Mouse (Mus musculus) neural tube, embryonic 12.5 days (tissue): Measurements from ENCODE around the gene Oip5. TPM values are rescaled to one million over a fixed set of nuclear protein-coding genes. Genes with fewer than 3 reads are reported as not detected.
"Not testable (repeated sequence)": the region's sequence is repeated elsewhere in the genome, so short reads cannot be mapped to it uniquely, and the experiment has no call there.

ENCODE experiments used
- ATAC-seq: fragments of 200-750 bp; cut with Nextera tagmentation; 2 replicates; pipeline ENCODE4 v1.8.0; 2017; ENCODE audit warnings: low read depth, mild to moderate bottlenecking, moderate TSS enrichment, moderate library complexity; ENCODE audit not compliant: low FRiP score
- H3K27ac ChIP-seq: fragments of 300-500 bp; sonication (generic); 2 replicates; pipeline ENCODE4 v1.5.1; 2016
- H3K27me3 ChIP-seq: fragments of 300-500 bp; sonication (generic); replicated peaks from 2 replicates; pipeline ENCODE4 v1.6.1; 2016; ENCODE audit warnings: mild to moderate bottlenecking
- H3K36me3 ChIP-seq: fragments of 300-500 bp; sonication (generic); 2 replicates; pipeline ENCODE4 v1.6.1; 2016; ENCODE audit warnings: mild to moderate bottlenecking
- H3K4me1 ChIP-seq: fragments of 300-500 bp; sonication (generic); 2 replicates; pipeline ENCODE4 v1.6.1; 2016
- H3K4me2 ChIP-seq: fragments of 300-500 bp; sonication (generic); replicated peaks from 2 replicates; pipeline ENCODE4 v1.6.1; 2016; ENCODE audit warnings: mild to moderate bottlenecking
- H3K4me3 ChIP-seq: fragments of 300-500 bp; sonication (generic); 2 replicates; pipeline ENCODE4 v1.5.1; 2016
- H3K9ac ChIP-seq: fragments of 300-500 bp; sonication (generic); 2 replicates; pipeline ENCODE4 v1.6.1; 2016; ENCODE audit warnings: mild to moderate bottlenecking
- H3K9me3 ChIP-seq: fragments of 300-500 bp; sonication (generic); 2 replicates; pipeline ENCODE4 v1.6.1; 2016; ENCODE audit warnings: mild to moderate bottlenecking
- WGBS: fragments of 180-500 bp; shearing (Covaris S2); methylation state at CpG from one replicate; pipeline ENCODE4 v1.1.7; 2016; 5-methylcytosine and 5-hydroxymethylcytosine counted together
- polyA plus RNA-seq: library from polyadenylated mRNA; unstranded; fragments of >200 nt; fragmentation: Nextera tagmentation; extraction: Ambion mirVana; gene quantifications from 2 replicates; pipeline ENCODE4 v1.2.1, GENCODE M21; 2016

Oip5 gene
- polyA plus RNA-seq: 19.4 and 19.9 TPM in 2 replicates

GRCm38 (mm10) chr2:119618199-119618982 lies at the start of gene Oip5, which contains the start of gene Nusap1:
Gene Oip5 (minus strand): TSS chr2:119618469.
Gene Nusap1 (plus strand): TSS chr2:119618298.
- no peaks in the 10 kb centered on the region for H3K9me3 ChIP-seq
- H3K4me2 ChIP-seq: peak within 1 kb of the TSS; percentile 87
- under 1% methylated on average over 55 of the region's 55 CpGs for WGBS
- H3K9ac ChIP-seq: peak within 1 kb of the TSS; percentile 58
- no peaks in the 10 kb centered on the region for H3K36me3 ChIP-seq
- H3K4me3 ChIP-seq: peak within 1 kb of the TSS; percentile 72
- H3K27me3 ChIP-seq: no peaks in the 10 kb centered on the region
- H3K4me1 ChIP-seq: peaks cover 23% of the 10 kb centered on the region
- H3K27ac ChIP-seq: no peak within 1 kb of the TSS
- peak; percentile 100 for ATAC-seq

DNA sequence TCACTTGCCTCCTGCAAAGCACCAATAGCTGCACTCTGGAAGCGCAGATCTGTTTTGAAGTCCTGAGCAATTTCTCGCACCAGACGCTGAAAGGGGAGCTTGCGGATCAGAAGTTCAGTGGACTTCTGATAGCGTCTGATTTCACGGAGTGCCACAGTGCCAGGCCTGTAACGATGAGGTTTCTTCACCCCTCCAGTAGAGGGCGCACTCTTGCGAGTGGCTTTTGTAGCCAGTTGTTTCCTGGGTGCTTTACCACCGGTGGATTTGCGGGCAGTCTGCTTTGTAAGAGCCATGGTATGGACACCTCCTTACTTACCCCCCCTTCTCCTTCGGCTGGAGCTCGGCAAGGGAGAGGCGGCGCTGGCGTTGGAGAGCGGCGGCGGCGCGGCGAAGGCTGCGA lies 47.5 kb upstream of the Oip5 start:
- not testable (repeated sequence) for H3K4me1 ChIP-seq, H3K36me3 ChIP-seq, H3K4me3 ChIP-seq, H3K27me3 ChIP-seq, H3K9ac ChIP-seq, H3K4me2 ChIP-seq, H3K27ac ChIP-seq, ATAC-seq, H3K9me3 ChIP-seq
- 74% methylated on average over 20 of the region's 23 CpGs for WGBS

- Histone ChIP-seq H3K9me3 (no peaks in the 10 kb centered on the region), H3K36me3 (peaks cover 18% of the 10 kb centered on the region), H3K4me1 (peaks cover 3% of the 10 kb centered on the region), H3K4me2 (peak within 1 kb of the TSS; percentile 77), H3K9ac (peak within 1 kb of the TSS; percentile 74), H3K27me3 (no peaks in the 10 kb centered on the region), H3K27ac (no peak within 1 kb of the TSS), H3K4me3 (peak within 1 kb of the TSS; percentile 72)
- ATAC-seq: 0 out of 2 replicates have a peak, but pooled peaks have one; percentile 37
- 2% methylated on average over 44 of the region's 44 CpGs for WGBS
Observed at GRCm38 (mm10) chr2:119662220-119663182, 44.2 kb upstream of the Oip5 start, which contains the start of gene Ndufaf1. Gene Ndufaf1 (minus strand): TSS chr2:119662827.

DNA sequence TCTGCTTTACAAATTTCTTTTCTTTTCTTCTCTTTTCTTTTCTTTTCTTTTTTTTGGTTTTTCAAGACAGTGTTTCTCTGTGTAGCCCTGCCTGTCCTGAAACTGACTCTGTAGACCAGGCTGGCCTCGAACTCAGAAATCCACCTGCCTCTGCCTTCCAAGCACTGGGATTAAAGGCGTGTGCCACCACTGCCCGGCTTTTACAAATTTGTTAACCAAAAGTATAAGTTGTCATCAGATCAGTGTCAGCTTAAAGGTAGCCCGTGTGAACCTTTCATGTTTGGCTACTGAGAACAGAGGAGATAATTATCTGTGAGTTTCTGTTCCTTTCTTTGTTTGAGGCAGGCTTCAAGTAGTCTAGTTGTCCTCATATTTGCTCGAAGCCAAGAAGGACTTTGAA lies 26.0 kb upstream of the Oip5 start:
- no peaks in the 10 kb centered on the region for H3K9me3 ChIP-seq
- H3K4me3 ChIP-seq: no peak overlapping the region
- H3K9ac ChIP-seq: no peak overlapping the region
- no peaks in the 10 kb centered on the region for H3K4me1 ChIP-seq
- ATAC-seq: no peak
- H3K36me3 ChIP-seq: peaks cover 59% of the 10 kb centered on the region
- H3K27ac ChIP-seq: no peak overlapping the region
- WGBS: 95% methylated on average over 5 of the region's 5 CpGs
- H3K4me2 ChIP-seq: no peak overlapping the region
- H3K27me3 ChIP-seq: no peaks in the 10 kb centered on the region

- WGBS: 96% methylated on average over 5 of the region's 5 CpGs
Observed at GRCm38 (mm10) chr2:119641214-119641912, 23.1 kb upstream of the Oip5 start.

GRCm38 (mm10) chr2:119636781-119637180 lies 18.5 kb upstream of the Oip5 start:
- Histone ChIP-seq H3K27ac (no peak overlapping the region), H3K27me3 (no peaks in the 10 kb centered on the region), H3K4me2 (no peak overlapping the region), H3K9me3 (no peaks in the 10 kb centered on the region), H3K4me1 (no peaks in the 10 kb centered on the region), H3K9ac (no peak overlapping the region), H3K4me3 (no peak overlapping the region), H3K36me3 (peaks cover 69% of the 10 kb centered on the region)
- 84% methylated on average over 1 of the region's 1 CpGs for WGBS
- no peak for ATAC-seq

More at GRCm38 (mm10) chr2:119641214-119641912, 23.1 kb upstream of the Oip5 start:
- Histone ChIP-seq H3K27me3 (no peaks in the 10 kb centered on the region), H3K4me3 (no peak overlapping the region), H3K27ac (no peak overlapping the region), H3K9me3 (no peaks in the 10 kb centered on the region), H3K9ac (no peak overlapping the region), H3K36me3 (peaks cover 61% of the 10 kb centered on the region), H3K4me1 (no peaks in the 10 kb centered on the region), H3K4me2 (no peak overlapping the region)
- no peak for ATAC-seq

DNA sequence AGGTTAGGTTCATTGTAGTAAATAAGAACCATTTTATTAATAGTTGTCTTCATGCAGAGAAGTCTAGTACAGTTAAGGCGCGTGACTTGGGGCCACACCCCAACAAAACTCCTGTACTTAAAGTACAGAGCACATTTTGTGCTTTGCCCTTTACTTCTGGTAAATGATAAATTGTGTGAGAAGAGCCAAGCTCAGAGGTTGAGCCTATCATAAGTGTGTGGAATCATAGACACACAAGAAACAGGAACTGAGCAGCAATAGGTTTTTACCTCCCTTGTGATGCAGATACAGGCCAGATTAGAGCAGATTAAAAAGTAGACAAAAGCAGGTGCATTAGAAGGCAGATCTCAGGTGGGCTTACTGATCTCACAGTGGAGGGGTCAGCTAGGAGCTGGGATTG lies 3.0 kb upstream of the Oip5 start:
- no peak for ATAC-seq
- Histone ChIP-seq H3K27ac (no peak overlapping the region), H3K27me3 (no peaks in the 10 kb centered on the region), H3K36me3 (peaks cover 7% of the 10 kb centered on the region), H3K4me3 (no peak overlapping the region), H3K4me2 (peak overlapping the region; percentile 14; the same call in 1 of the 2 replicates), H3K9ac (no peak overlapping the region), H3K9me3 (no peaks in the 10 kb centered on the region), H3K4me1 (peaks cover 23% of the 10 kb centered on the region)
- WGBS: 98% methylated on average over 2 of the region's 2 CpGs

GRCm38 (mm10) chr2:119619002-119619401 lies 733 bp upstream of the Oip5 start:
- H3K27ac ChIP-seq, H3K27me3 ChIP-seq, H3K36me3 ChIP-seq, ATAC-seq, H3K9me3 ChIP-seq: not testable (repeated sequence)
- H3K4me1 ChIP-seq: peaks cover 23% of the 10 kb centered on the region
- 16% methylated on average over 6 of the region's 6 CpGs for WGBS
- peak overlapping the region; percentile 72 for H3K4me3 ChIP-seq
- peak overlapping the region; percentile 81 for H3K4me2 ChIP-seq
- H3K9ac ChIP-seq: peak overlapping the region; percentile 30; the same call in 1 of the 2 replicates

DNA sequence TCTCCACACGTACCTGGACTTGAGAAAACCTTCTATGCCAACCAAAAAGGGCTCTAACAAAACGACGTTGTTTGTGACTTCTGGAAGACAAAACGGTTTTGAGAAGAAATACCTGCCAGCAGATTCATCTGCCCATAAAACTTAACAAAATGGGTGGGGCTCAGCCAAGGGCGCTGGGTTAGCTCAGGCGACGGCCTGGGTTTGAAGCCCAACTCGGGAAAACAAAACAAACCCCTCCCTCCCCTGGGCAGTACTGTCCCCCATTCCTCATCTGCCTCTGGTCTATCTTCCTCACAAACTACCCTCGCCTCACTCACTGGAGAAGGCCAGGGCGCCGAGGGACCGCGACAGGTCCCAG lies 449 bp downstream of the Oip5 start:
- Histone ChIP-seq H3K4me2 (peak overlapping the region; percentile 87), H3K27ac (no peak overlapping the region), H3K9ac (peak overlapping the region; percentile 58), H3K9me3 (no peaks in the 10 kb centered on the region), H3K4me3 (peak overlapping the region; percentile 72), H3K4me1 (peaks cover 23% of the 10 kb centered on the region), H3K27me3 (no peaks in the 10 kb centered on the region), H3K36me3 (no peaks in the 10 kb centered on the region)
- no peak for ATAC-seq
- WGBS: under 1% methylated on average over 13 of the region's 13 CpGs

DNA sequence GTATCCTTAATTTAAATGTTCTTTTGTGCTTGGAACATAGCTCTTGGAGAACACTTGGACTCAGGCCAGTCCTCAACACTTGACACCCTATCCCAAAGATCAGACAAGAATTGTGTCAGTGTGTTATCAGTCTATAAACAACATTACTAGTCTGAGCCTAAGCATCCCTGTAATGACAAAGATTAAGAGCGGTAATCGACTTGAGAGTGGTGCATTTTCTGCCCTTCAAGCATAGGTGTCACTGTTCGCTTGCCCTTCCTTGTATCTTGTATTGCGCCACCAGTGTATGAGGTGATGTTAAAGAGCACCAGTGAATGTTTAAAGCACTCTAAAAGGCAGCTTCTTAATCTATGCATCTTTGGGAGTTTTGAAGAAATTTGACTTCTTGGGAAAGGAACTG lies 11.2 kb downstream of the Oip5 start:
- H3K4me2 ChIP-seq: no peak overlapping the region
- ATAC-seq: no peak
- 95% methylated on average over 4 of the region's 4 CpGs for WGBS

GRCm38 (mm10) chr2:119605361-119605973 lies 12.8 kb downstream of the Oip5 start:
- H3K36me3 ChIP-seq: peaks cover 53% of the 10 kb centered on the region
- no peaks in the 10 kb centered on the region for H3K27me3 ChIP-seq
- no peaks in the 10 kb centered on the region for H3K4me1 ChIP-seq
- H3K4me2 ChIP-seq: no peak overlapping the region
- ATAC-seq: no peak
- H3K27ac ChIP-seq: no peak overlapping the region
- no peak overlapping the region for H3K4me3 ChIP-seq
- 92% methylated on average over 6 of the region's 6 CpGs for WGBS
- no peaks in the 10 kb centered on the region for H3K9me3 ChIP-seq
- H3K9ac ChIP-seq: no peak overlapping the region

More for the DNA sequence above, 11.2 kb downstream of the Oip5 start:
- no peak overlapping the region for H3K4me3 ChIP-seq
- peaks cover 49% of the 10 kb centered on the region for H3K36me3 ChIP-seq
- no peak overlapping the region for H3K27ac ChIP-seq
- H3K4me1 ChIP-seq: no peaks in the 10 kb centered on the region
- no peaks in the 10 kb centered on the region for H3K27me3 ChIP-seq
- H3K9me3 ChIP-seq: no peaks in the 10 kb centered on the region
- H3K9ac ChIP-seq: no peak overlapping the region
